Mouse (Mus musculus) layer of hippocampus, postnatal 25 days (tissue): ENCODE measurements around the gene Prnp. TPM values are rescaled to one million over a fixed set of nuclear protein-coding genes. Genes with fewer than 3 reads are reported as not detected.

Source experiments
- DNase-seq, 2 experiments: peaks; one replicate each; pipeline ENCODE4 v3.0.0; 2022; ENCODE audit warnings: mixed read lengths in 2 of 2, low spot score in 1 of 2; ENCODE audit errors: extremely low spot score in 1 of 2
- total RNA-seq, 2 experiments: library from RNA; stranded (reverse); gene quantifications; 2 replicates each; pipeline ENCODE4 v1.2.3; 2021

The Prnp gene
- total RNA-seq, 2 experiments from 2014 or later = 896 to 1,055 TPM

GRCm38 (mm10) chr2:131905776-131906175 is 4.0 kb upstream of the Prnp start:
- DNase-seq = no peak

GRCm38 (mm10) chr2:131906266-131906665 is 3.5 kb upstream of the Prnp start:
- DNase-seq = no peak

GRCm38 (mm10) chr2:131906846-131907245 is 2.9 kb upstream of the Prnp start:
- no peak for DNase-seq

GRCm38 (mm10) chr2:131907311-131907710 is 2.4 kb upstream of the Prnp start:
- no peak for DNase-seq

- no peak for DNase-seq
Measured at GRCm38 (mm10) chr2:131908351-131908861, 1.3 kb upstream of the Prnp start.

GRCm38 (mm10) chr2:131908906-131909305 is 822 bp upstream of the Prnp start:
- no peak for DNase-seq

GRCm38 (mm10) chr2:131910847-131911246 is 1.1 kb downstream of the Prnp start:
- DNase-seq = no peak

GRCm38 (mm10) chr2:131911341-131911740 is 1.6 kb downstream of the Prnp start:
- no peak for DNase-seq

- DNase-seq = no peak
Measured at GRCm38 (mm10) chr2:131912526-131913258, 3.0 kb downstream of the Prnp start.

- no peak for DNase-seq
Measured at GRCm38 (mm10) chr2:131932275-131932902, 22.7 kb downstream of the Prnp start.

GRCm38 (mm10) chr2:131933013-131933412 is 23.3 kb downstream of the Prnp start:
- no peak for DNase-seq

GRCm38 (mm10) chr2:131933598-131933997 is 23.9 kb downstream of the Prnp start:
- no peak for DNase-seq

GRCm38 (mm10) chr2:131934243-131934642 is 24.5 kb downstream of the Prnp start:
- DNase-seq = no peak

GRCm38 (mm10) chr2:131935390-131936105 is 25.8 kb downstream of the Prnp start:
- no peak for DNase-seq

GRCm38 (mm10) chr2:131936410-131936809 is 26.7 kb downstream of the Prnp start:
- no peak for DNase-seq

- DNase-seq = peak; percentile 58 to 76
Measured at GRCm38 (mm10) chr2:131939404-131940111, 29.8 kb downstream of the Prnp start.

- DNase-seq = no peak
Measured at GRCm38 (mm10) chr2:131940506-131940905, 30.8 kb downstream of the Prnp start.

GRCm38 (mm10) chr2:131941501-131941900 is 31.8 kb downstream of the Prnp start:
- no peak for DNase-seq

- no peak for DNase-seq
Measured at GRCm38 (mm10) chr2:131944370-131944769, 34.6 kb downstream of the Prnp start.

- peak in 1 of 2 experiments; percentile 4 for DNase-seq
Measured at GRCm38 (mm10) chr2:131945225-131945624, 35.5 kb downstream of the Prnp start.

- peak in 1 of 2 experiments; percentile 7 for DNase-seq
Measured at GRCm38 (mm10) chr2:131945765-131946164, 36.0 kb downstream of the Prnp start.
